Mouse (Mus musculus): ENCODE data around the gene 1700007K13Rik. TPM values are rescaled to one million over a fixed set of nuclear protein-coding genes. Genes with fewer than 3 reads are reported as not detected.

Gene 1700007K13Rik
- polyA plus RNA-seq, 1 experiment from 2014 or later: 0.63 TPM

DNA sequence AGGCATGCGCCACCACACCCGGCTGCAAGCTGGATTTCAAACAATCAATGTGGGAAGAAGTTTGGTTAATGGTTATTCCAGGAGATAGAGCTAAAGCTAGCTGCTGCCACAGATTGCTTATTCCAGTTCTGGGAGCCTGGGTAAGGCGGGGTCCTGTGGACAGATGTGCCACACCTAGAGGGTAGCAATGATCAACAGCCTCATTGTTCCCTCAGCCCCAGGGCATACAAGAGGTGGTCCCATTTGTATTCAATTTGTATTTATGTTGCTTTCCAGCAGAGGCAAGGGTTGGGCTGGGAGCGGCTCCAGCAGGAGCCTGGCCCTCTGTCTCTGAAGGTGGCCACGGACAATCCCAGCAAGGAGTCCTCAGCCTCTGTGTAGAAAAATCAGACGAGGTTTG is 40.2 kb upstream of the 1700007K13Rik start:
- Histone ChIP-seq H3K9ac (ENCODE audit: low read length) (no peak overlapping the region), H3K27ac (replicated peaks) (no peak overlapping the region), H3K4me2 (replicated peaks; ENCODE audit: low read depth) (no peak overlapping the region), H3K27me3 (ENCODE audit: control insufficient read depth, insufficient read depth, low read length) (no peaks in the 10 kb centered on the region), H3K9me3 (ENCODE audit: control insufficient read depth, low read length) (no peaks in the 10 kb centered on the region), H3K4me1 (replicated peaks; ENCODE audit: control insufficient read depth, insufficient read depth) (no peaks in the 10 kb centered on the region), H3K36me3 (ENCODE audit: control insufficient read depth, insufficient read depth, low read length) (0 out of 2 replicates have a peak, but pooled peaks cover 2% of the 10 kb centered on the region), H3K4me3 (ENCODE audit: low read depth, low read length) (no peak overlapping the region)
- DNase-seq (ENCODE audit: low spot score): no peak
- no peak for ATAC-seq (ENCODE audit: low FRiP score, low TSS enrichment)
- WGBS: 74% methylated on average over 6 of the region's 6 CpGs
- TF ChIP-seq CTCF (IDR thresholded peaks at IDR 0.05; ENCODE audit: low read depth): no peak
- no peak for TF ChIP-seq EP300 (optimal IDR thresholded peaks at IDR 0.05)

DNA sequence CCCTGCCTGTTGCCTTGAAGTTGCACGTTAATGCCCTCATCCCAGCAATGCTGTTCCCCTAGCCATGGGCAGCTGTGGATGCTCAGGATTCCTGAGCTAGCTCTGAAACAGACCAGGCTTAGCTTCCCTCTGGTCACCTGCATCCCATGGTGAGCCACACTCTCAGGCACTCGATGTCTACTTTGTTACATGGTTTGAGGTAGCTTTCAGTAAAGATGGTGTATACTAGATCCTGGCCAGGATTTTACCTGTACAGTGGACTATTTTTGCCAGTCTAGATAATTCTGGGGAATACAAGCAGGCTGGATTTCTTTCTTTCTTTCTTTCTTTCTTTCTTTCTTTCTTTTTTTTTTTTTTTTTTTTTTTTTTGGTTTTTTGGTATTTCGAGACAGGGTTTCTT is 39.7 kb upstream of the 1700007K13Rik start, which contains the start of gene Gm10134:
TSS of gene Gm10134 (plus strand) at position 301 of the 400 bp plus-strand sequence.
- 0 out of 2 replicates have a peak, but pooled peaks cover 2% of the 10 kb centered on the region for H3K36me3 ChIP-seq (ENCODE audit: control insufficient read depth, insufficient read depth, low read length)
- TF ChIP-seq CTCF (IDR thresholded peaks at IDR 0.05; ENCODE audit: low read depth): no peak
- no peak for TF ChIP-seq EP300 (optimal IDR thresholded peaks at IDR 0.05)
- 69% methylated on average over 3 of the region's 3 CpGs for WGBS
- H3K27me3 ChIP-seq (ENCODE audit: control insufficient read depth, insufficient read depth, low read length): no peaks in the 10 kb centered on the region
- H3K9me3 ChIP-seq (ENCODE audit: control insufficient read depth, low read length): no peaks in the 10 kb centered on the region
- no peaks in the 10 kb centered on the region for H3K4me1 ChIP-seq (replicated peaks; ENCODE audit: control insufficient read depth, insufficient read depth)
- ATAC-seq (ENCODE audit: low FRiP score, low TSS enrichment): no peak
- no peak within 1 kb of the TSS for H3K4me3 ChIP-seq (ENCODE audit: low read depth, low read length)
- no peak within 1 kb of the TSS for H3K27ac ChIP-seq (replicated peaks)
- no peak within 1 kb of the TSS for H3K4me2 ChIP-seq (replicated peaks; ENCODE audit: low read depth)
- no peak within 1 kb of the TSS for H3K9ac ChIP-seq (ENCODE audit: low read length)
- no peak for DNase-seq (ENCODE audit: low spot score)

DNA sequence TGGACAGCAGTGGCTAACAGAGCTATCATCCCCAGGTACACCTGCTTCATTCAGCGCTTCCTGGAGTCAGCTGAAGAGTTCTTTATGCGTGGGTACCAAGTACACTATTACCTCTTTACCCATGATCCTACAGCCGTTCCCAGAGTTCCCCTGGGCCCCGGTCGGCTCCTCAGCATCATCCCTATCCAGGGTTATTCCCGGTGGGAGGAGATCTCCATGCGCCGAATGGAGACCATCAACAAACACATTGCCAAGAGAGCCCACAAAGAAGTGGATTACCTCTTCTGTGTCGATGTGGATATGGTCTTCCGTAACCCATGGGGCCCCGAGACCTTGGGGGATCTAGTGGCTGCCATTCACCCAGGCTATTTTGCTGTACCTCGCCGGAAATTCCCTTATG is 38.5 kb upstream of the 1700007K13Rik start:
- H3K4me1 ChIP-seq (replicated peaks; ENCODE audit: control insufficient read depth, insufficient read depth): no peaks in the 10 kb centered on the region
- no peaks in the 10 kb centered on the region for H3K27me3 ChIP-seq (ENCODE audit: control insufficient read depth, insufficient read depth, low read length)
- 87% methylated on average over 13 of the region's 13 CpGs for WGBS
- H3K9me3 ChIP-seq (ENCODE audit: control insufficient read depth, low read length): no peaks in the 10 kb centered on the region
- H3K9ac ChIP-seq (ENCODE audit: low read length): no peak overlapping the region
- ATAC-seq (ENCODE audit: low FRiP score, low TSS enrichment) (no peak), DNase-seq (ENCODE audit: low spot score) (no peak)
- TF ChIP-seq CTCF (IDR thresholded peaks at IDR 0.05; ENCODE audit: low read depth) (no peak), EP300 (optimal IDR thresholded peaks at IDR 0.05) (no peak)
- H3K36me3 ChIP-seq (ENCODE audit: control insufficient read depth, insufficient read depth, low read length): 0 out of 2 replicates have a peak, but pooled peaks cover 2% of the 10 kb centered on the region
- H3K4me2 ChIP-seq (replicated peaks; ENCODE audit: low read depth): no peak overlapping the region
- no peak overlapping the region for H3K27ac ChIP-seq (replicated peaks)
- H3K4me3 ChIP-seq (ENCODE audit: low read depth, low read length): no peak overlapping the region

DNA sequence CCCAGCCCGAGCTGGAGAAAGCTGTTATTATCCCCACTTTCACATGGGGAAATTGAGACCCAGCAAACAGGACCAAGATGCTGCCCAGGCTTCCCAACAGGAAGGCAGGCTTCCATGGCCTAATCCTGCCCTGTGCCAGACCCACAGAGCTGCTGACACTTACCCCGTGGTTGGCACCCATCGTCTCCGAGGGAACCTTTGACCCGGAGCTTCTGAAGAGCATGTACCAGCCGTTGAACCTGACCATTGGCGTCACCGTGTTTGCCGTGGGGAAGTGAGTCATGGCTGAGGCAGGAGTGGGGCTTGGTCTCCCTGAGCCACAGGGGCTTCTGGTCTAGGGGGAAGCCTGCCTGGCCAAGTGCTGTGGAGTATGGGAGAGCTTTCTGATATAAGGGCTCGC is 36.9 kb upstream of the 1700007K13Rik start:
- Histone ChIP-seq H3K4me1 (replicated peaks; ENCODE audit: control insufficient read depth, insufficient read depth) (no peaks in the 10 kb centered on the region; the same call in 1 of the 2 replicates), H3K4me3 (ENCODE audit: low read depth, low read length) (no peak overlapping the region), H3K9me3 (ENCODE audit: control insufficient read depth, low read length) (no peaks in the 10 kb centered on the region), H3K9ac (ENCODE audit: low read length) (no peak overlapping the region), H3K36me3 (ENCODE audit: control insufficient read depth, insufficient read depth, low read length) (0 out of 2 replicates have a peak, but pooled peaks cover 2% of the 10 kb centered on the region), H3K27ac (replicated peaks) (no peak overlapping the region), H3K4me2 (replicated peaks; ENCODE audit: low read depth) (no peak overlapping the region), H3K27me3 (ENCODE audit: control insufficient read depth, insufficient read depth, low read length) (no peaks in the 10 kb centered on the region)
- TF ChIP-seq CTCF (IDR thresholded peaks at IDR 0.05; ENCODE audit: low read depth): no peak
- no peak for TF ChIP-seq EP300 (optimal IDR thresholded peaks at IDR 0.05)
- 75% methylated on average over 10 of the region's 10 CpGs for WGBS
- ATAC-seq (ENCODE audit: low FRiP score, low TSS enrichment) (no peak), DNase-seq (ENCODE audit: low spot score) (no peak)

DNA sequence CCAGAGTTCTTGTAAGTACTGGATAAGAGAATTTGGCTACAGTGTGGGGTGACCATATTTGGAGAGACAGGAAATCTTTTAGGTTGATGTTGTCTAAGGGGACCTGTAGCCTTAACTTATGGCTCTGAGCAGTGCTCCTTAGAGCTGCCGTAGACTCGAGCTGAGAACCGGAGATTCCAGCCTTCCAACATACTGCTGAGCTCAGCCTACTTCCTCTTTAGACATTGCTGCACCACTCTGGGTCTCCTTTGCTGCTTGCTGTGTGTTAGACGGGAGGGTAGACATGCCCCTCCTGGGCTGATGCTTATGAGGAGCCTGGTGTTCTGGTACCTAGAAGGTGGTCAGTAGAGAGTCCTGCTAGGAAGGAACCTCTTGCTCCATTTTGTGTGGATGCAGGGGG is 32.3 kb upstream of the 1700007K13Rik start:
- WGBS: 75% methylated on average over 4 of the region's 4 CpGs
- Histone ChIP-seq H3K4me1 (replicated peaks; ENCODE audit: control insufficient read depth, insufficient read depth) (peaks cover 3% of the 10 kb centered on the region; the same call in 1 of the 2 replicates), H3K9me3 (ENCODE audit: control insufficient read depth, low read length) (no peaks in the 10 kb centered on the region), H3K27ac (replicated peaks) (no peak overlapping the region), H3K4me2 (replicated peaks; ENCODE audit: low read depth) (no peak overlapping the region), H3K27me3 (ENCODE audit: control insufficient read depth, insufficient read depth, low read length) (no peaks in the 10 kb centered on the region), H3K9ac (ENCODE audit: low read length) (no peak overlapping the region), H3K36me3 (ENCODE audit: control insufficient read depth, insufficient read depth, low read length) (0 out of 2 replicates have a peak, but pooled peaks cover 2% of the 10 kb centered on the region), H3K4me3 (ENCODE audit: low read depth, low read length) (no peak overlapping the region)
- DNase-seq (ENCODE audit: low spot score) (no peak), ATAC-seq (ENCODE audit: low FRiP score, low TSS enrichment) (no peak)
- TF ChIP-seq CTCF (IDR thresholded peaks at IDR 0.05; ENCODE audit: low read depth) (no peak), EP300 (optimal IDR thresholded peaks at IDR 0.05) (no peak)

DNA sequence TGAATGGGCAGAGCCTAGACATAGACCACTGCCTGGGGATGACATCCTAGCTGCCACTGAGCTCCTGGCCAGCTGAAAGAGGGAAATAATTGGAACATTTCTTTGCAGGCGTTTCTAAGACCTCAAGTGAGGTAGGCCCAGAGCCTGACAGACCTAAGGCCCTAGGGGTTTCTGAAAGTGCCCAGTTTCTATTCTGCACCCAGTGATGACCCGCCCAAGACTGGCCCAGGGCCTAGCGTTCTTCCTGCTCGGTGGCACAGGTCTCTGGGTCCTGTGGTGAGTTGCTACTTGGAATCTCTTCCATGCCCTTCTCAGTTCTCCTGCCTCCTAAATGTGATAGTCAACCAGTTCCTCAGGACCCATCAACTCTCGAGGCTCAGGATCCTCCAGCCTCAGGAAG is 31.4 kb upstream of the 1700007K13Rik start:
- Histone ChIP-seq H3K27ac (replicated peaks) (no peak overlapping the region), H3K4me3 (ENCODE audit: low read depth, low read length) (no peak overlapping the region), H3K36me3 (ENCODE audit: control insufficient read depth, insufficient read depth, low read length) (no peaks in the 10 kb centered on the region), H3K9ac (ENCODE audit: low read length) (no peak overlapping the region), H3K9me3 (ENCODE audit: control insufficient read depth, low read length) (no peaks in the 10 kb centered on the region), H3K27me3 (ENCODE audit: control insufficient read depth, insufficient read depth, low read length) (no peaks in the 10 kb centered on the region), H3K4me2 (replicated peaks; ENCODE audit: low read depth) (peak overlapping the region; percentile 43), H3K4me1 (replicated peaks; ENCODE audit: control insufficient read depth, insufficient read depth) (peaks cover 3% of the 10 kb centered on the region; the same call in 1 of the 2 replicates)
- ATAC-seq (ENCODE audit: low FRiP score, low TSS enrichment) (no peak), DNase-seq (ENCODE audit: low spot score) (no peak)
- TF ChIP-seq EP300 (optimal IDR thresholded peaks at IDR 0.05) (no peak), CTCF (IDR thresholded peaks at IDR 0.05; ENCODE audit: low read depth) (no peak)
- 81% methylated on average over 5 of the region's 5 CpGs for WGBS
